Mouse (Mus musculus) hindbrain, embryonic 11.5 days (tissue): ENCODE data around the gene Il2rb. TPM values are rescaled to one million over a fixed set of nuclear protein-coding genes. Genes with fewer than 3 reads are reported as not detected.

ENCODE experiments used
- ATAC-seq: fragments of 200-750 bp; cut with Nextera tagmentation; 2 replicates; pipeline ENCODE4 v1.8.0; 2017; ENCODE audit warnings: mild to moderate bottlenecking, moderate TSS enrichment, moderate library complexity; ENCODE audit not compliant: low FRiP score
- DNase-seq: peaks from one replicate; pipeline ENCODE4 v3.0.0-alpha.2; 2015; ENCODE audit warnings: low spot score
- H3K27ac ChIP-seq: fragments of 300-500 bp; sonication (generic); 2 replicates; pipeline ENCODE4 v1.5.1; 2014; ENCODE audit warnings: mild to moderate bottlenecking, low read depth, low read length
- H3K27me3 ChIP-seq: fragments of 300-500 bp; sonication (generic); 2 replicates; pipeline ENCODE4 v1.6.1; 2014; ENCODE audit warnings: mild to moderate bottlenecking, low read length, moderate library complexity, mixed read lengths; ENCODE audit not compliant: control insufficient read depth, insufficient read depth
- H3K36me3 ChIP-seq: fragments of 300-500 bp; sonication (generic); 2 replicates; pipeline ENCODE4 v1.6.1; 2014; ENCODE audit warnings: mild to moderate bottlenecking, low read length, moderate library complexity, mixed read lengths; ENCODE audit not compliant: control insufficient read depth, insufficient read depth
- H3K4me1 ChIP-seq: fragments of 300-500 bp; sonication (generic); replicated peaks from 2 replicates; pipeline ENCODE4 v1.6.1; 2014; ENCODE audit warnings: low read length, mixed read lengths; ENCODE audit not compliant: control insufficient read depth, insufficient read depth
- H3K4me2 ChIP-seq: fragments of 300-500 bp; sonication (generic); replicated peaks from 2 replicates; pipeline ENCODE4 v1.6.1; 2014; ENCODE audit warnings: mild to moderate bottlenecking, low read depth, low read length
- H3K4me3 ChIP-seq: fragments of 300-500 bp; sonication (generic); 2 replicates; pipeline ENCODE4 v1.5.1; 2014; ENCODE audit warnings: low read depth, low read length
- H3K9ac ChIP-seq: fragments of 300-500 bp; sonication (generic); 2 replicates; pipeline ENCODE4 v1.6.1; 2014; ENCODE audit warnings: low read depth, low read length
- H3K9me3 ChIP-seq: fragments of 300-500 bp; sonication (generic); 2 replicates; pipeline ENCODE4 v1.6.1; 2016; ENCODE audit warnings: low read length; ENCODE audit not compliant: control insufficient read depth
- WGBS: fragments of 180-500 bp; shearing (Covaris S2); extraction: QIAGEN DNeasy Blood & Tissue Kit; methylation state at CpG from one replicate; pipeline ENCODE4 v1.1.7; 2014; 5-methylcytosine and 5-hydroxymethylcytosine counted together
- polyA plus RNA-seq: library from polyadenylated mRNA; unstranded; fragments of >200 nt; fragmentation: Nextera tagmentation; extraction: Ambion mirVana; gene quantifications from 2 replicates; pipeline ENCODE4 v1.2.1, GENCODE M21; 2014

The Il2rb gene
- polyA plus RNA-seq, 1 experiment from 2014 or later, result not detected

DNA sequence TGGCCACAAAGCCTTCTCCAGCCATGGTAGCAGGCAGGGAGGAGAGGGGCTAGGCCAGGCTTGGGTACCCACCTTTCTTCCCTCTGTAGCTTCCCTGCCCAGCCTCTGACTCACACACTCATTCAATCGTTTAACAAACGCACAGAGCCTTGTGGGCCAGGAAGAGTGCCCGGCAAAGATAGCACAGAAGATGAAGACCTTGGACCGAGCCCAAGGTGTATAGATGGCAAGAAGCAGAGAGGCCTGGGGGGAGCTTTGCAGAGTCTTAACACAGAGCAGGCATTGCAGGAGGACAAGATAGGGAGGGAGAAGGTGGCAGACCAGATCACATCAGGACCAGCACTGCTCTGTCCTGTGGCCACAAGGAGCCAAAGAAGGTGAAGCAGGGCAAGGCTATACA, 39.9 kb downstream of the Il2rb start:
- Histone ChIP-seq H3K9ac (no peak overlapping the region), H3K4me1 (no peaks in the 10 kb centered on the region), H3K9me3 (no peaks in the 10 kb centered on the region), H3K27ac (no peak overlapping the region), H3K4me2 (no peak overlapping the region), H3K27me3 (no peaks in the 10 kb centered on the region), H3K4me3 (no peak overlapping the region), H3K36me3 (no peaks in the 10 kb centered on the region)
- ATAC-seq, result no peak
- 85% methylated on average over 4 of the region's 4 CpGs for WGBS
- no peak for DNase-seq

DNA sequence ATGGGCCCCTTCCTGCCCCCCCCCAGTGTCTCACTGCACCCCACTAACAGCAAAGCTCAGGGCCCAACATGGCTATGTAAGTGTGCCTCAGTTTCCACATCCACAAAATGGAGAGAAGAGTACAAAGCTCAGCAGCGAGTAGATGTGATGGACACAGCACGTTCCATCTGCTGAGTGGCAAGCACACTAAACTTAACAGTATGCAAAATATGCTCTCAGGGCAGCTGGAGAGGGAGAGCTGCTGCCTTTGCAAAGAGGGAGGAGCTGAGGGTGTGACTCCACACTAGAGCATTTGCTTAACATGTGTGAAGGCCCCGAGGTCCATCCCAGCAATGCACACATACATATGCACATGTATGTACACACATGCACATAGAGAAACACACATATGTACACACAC, 42.1 kb downstream of the Il2rb start:
- Histone ChIP-seq H3K27me3 (no peaks in the 10 kb centered on the region), H3K4me2 (no peak overlapping the region), H3K4me1 (no peaks in the 10 kb centered on the region), H3K27ac (no peak overlapping the region), H3K9ac (no peak overlapping the region), H3K36me3 (no peaks in the 10 kb centered on the region), H3K9me3 (no peaks in the 10 kb centered on the region), H3K4me3 (no peak overlapping the region)
- DNase-seq, result no peak
- ATAC-seq, result no peak
- WGBS, result 92% methylated on average over 3 of the region's 3 CpGs

DNA sequence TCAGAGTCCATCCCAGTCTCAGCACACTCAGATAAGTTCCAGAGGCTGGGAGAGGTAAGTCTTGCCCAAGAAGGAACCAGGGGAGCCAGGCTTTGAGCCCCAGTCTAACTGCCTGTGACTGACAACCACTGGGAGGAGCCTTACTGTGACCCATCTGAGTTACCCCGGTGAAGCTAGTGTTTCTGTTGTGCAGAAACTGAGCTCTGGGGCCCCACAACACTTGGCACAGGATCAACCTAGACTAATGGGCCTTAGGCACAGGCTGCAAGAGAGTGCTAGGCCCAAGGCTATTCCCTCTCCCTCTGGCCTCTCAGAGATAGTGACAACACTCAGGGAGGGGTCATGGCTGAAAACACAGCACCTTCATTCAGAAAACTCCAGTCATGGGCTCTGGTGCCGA, 43.9 kb downstream of the Il2rb start:
- no peaks in the 10 kb centered on the region for H3K36me3 ChIP-seq
- H3K4me1 ChIP-seq, result no peaks in the 10 kb centered on the region
- H3K27ac ChIP-seq, result no peak overlapping the region
- no peaks in the 10 kb centered on the region for H3K27me3 ChIP-seq
- no peak overlapping the region for H3K4me3 ChIP-seq
- no peaks in the 10 kb centered on the region for H3K9me3 ChIP-seq
- H3K4me2 ChIP-seq, result no peak overlapping the region
- WGBS, result 76% methylated on average over 2 of the region's 2 CpGs
- DNase-seq (no peak), ATAC-seq (no peak)
- no peak overlapping the region for H3K9ac ChIP-seq

DNA sequence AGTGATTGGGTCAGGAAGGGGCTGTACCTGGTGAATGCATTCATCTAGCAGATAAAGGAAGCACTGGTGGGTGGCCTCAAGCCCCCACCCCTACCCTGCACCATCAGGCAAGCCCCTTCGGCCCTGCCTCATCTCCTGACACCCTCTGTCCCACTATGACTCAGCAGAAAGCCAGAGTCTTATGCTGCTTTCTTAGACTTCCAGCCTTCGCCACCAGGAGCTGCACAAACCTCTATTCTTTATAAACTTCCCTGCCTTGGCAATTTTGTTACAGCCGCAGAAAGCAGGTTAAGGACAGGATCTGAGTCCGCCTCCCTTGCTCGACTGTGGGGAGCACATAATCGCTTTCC, 44.7 kb downstream of the Il2rb start:
- no peak for DNase-seq
- no peak overlapping the region for H3K27ac ChIP-seq
- 93% methylated on average over 6 of the region's 6 CpGs for WGBS

DNA sequence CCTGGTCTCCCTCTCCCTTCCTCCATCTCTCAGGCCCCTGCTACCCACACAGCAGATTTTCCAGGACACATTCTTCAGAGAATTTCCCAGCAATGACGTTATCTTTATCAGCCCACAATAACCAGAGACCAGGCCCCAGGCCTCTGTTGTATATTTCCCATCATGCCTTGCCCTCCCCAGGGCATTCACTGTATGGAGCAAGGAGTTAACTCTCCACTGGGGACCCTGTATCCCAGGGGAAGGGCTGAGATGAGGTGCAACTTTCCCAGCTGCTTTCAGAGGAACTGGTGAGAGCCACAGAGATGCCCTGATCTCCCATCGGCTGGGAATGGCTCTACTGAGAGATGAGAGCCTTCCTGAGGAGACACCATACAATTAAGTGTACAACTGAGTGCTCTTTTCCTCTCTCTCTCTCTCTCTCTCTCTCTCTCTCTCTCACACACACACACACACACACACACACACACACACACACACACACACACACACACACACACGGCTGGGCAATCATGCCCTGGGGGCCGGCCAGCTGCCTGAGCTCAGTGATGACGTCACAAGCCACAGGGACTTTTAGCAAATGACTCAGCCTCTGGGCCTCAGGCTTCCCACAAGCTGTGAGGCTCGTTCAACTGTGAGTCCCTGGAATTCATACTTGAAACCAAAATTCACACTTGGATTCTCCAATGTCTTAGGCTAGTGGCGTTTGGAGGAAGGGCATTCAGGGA, 45.2 kb downstream of the Il2rb start:
- Histone ChIP-seq H3K4me2 (no peak overlapping the region), H3K36me3 (no peaks in the 10 kb centered on the region), H3K27ac (no peak overlapping the region), H3K4me1 (no peaks in the 10 kb centered on the region), H3K9ac (no peak overlapping the region), H3K4me3 (no peak overlapping the region), H3K27me3 (no peaks in the 10 kb centered on the region), H3K9me3 (no peaks in the 10 kb centered on the region)
- no peak for ATAC-seq
- WGBS, result 58% methylated on average over 7 of the region's 7 CpGs
- DNase-seq, result peak; percentile 54

More for the DNA sequence above, 44.7 kb downstream of the Il2rb start:
- H3K9me3 ChIP-seq, result no peaks in the 10 kb centered on the region
- no peaks in the 10 kb centered on the region for H3K27me3 ChIP-seq
- ATAC-seq, result no peak
- no peak overlapping the region for H3K4me2 ChIP-seq
- no peaks in the 10 kb centered on the region for H3K4me1 ChIP-seq
- H3K9ac ChIP-seq, result no peak overlapping the region
- no peaks in the 10 kb centered on the region for H3K36me3 ChIP-seq
- no peak overlapping the region for H3K4me3 ChIP-seq

DNA sequence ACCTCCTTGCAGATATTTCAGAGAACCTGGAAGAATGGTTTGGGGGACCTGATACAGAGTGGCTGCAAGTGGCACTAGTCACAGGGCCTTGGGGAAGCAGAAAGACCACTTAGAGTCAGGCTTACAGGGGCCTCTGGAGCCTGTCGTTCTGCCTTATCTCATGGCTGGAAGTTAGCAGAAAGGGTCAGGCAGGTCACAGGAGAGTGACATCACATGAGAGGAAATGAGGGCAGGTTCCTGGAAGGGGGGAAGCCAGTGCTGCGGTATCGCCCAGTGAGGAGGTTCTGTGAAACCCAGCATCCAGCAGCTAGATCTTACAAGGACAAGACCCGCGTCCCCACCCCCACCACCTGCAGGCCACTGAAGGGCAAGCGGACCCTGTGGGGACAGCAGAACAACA, 45.9 kb downstream of the Il2rb start:
- H3K27me3 ChIP-seq, result no peaks in the 10 kb centered on the region
- 71% methylated on average over 6 of the region's 6 CpGs for WGBS
- no peak for DNase-seq
- H3K9me3 ChIP-seq, result no peaks in the 10 kb centered on the region
- no peak overlapping the region for H3K4me3 ChIP-seq
- ATAC-seq, result no peak
- no peaks in the 10 kb centered on the region for H3K4me1 ChIP-seq
- H3K4me2 ChIP-seq, result no peak overlapping the region
- no peaks in the 10 kb centered on the region for H3K36me3 ChIP-seq
- no peak overlapping the region for H3K9ac ChIP-seq
- no peak overlapping the region for H3K27ac ChIP-seq

DNA sequence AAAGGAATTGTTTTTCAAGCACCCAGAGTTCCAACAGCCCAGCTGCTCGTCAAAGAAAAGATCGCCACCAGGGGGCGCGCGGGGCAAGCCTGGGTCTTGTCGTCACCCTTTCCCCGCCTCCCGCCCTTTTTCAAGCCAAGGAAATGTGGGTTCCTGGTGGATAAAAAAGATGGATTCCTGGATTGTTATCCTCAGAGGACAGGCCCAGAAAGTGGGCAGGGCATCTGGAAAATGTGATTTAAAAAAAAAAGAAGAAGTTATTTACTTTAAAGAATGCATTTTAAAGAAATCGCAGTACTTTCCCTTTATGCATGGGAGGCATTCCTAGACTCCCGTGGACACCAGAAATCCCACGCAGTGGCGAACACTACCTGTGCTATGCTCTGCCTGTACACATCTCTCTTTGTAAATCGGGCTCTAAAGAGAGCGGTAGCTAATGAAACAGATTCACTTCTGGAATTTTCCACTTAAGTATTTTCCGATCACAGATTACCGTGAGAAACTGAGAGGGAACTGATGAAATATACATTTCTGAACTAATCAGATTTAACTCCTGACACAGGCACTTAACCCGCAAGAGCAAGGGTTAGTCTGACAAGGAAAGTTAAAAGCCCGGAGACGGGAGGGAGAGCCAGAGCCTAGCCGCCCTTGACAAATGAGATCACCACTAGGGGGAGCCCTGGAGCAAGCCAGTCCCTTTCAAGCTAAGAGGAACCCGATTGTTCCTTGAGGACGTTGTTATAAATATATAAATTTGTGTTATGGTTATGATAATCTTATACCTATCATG, 47.1 kb downstream of the Il2rb start:
- Histone ChIP-seq H3K4me3 (peak overlapping the region; percentile 21; the same call in 1 of the 2 replicates), H3K4me2 (peak overlapping the region; percentile 45), H3K4me1 (no peaks in the 10 kb centered on the region), H3K27me3 (no peaks in the 10 kb centered on the region), H3K36me3 (no peaks in the 10 kb centered on the region), H3K9ac (peak overlapping the region; percentile 38; the same call in 1 of the 2 replicates), H3K9me3 (no peaks in the 10 kb centered on the region), H3K27ac (peak overlapping the region; percentile 14; the same call in 1 of the 2 replicates)
- DNase-seq (peak; percentile 99), ATAC-seq (peak; percentile 65; the same call in 1 of the 2 replicates)
- WGBS, result 2% methylated on average over 22 of the region's 22 CpGs

DNA sequence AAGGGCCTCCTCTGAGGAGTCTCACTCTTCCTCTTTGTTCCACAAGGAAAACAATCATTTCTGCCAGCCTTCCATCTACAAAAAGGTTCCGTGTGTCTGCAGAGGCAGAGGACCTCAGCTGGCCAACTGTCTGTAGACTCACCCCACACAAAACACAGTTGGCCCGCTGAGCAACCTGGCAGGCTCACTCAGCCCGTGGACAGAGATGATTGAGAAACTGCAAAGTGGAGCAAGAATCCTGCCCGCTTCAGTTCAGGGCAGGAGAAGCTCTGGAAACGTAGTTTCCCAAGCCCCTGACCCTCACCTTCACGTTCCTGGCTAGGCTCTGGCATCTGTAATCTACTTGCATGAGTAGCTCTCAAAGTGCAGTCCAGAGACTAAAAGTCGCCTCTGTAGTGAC, 48.0 kb downstream of the Il2rb start:
- H3K4me2 ChIP-seq, result no peak overlapping the region
- ATAC-seq, result no peak
- H3K36me3 ChIP-seq, result no peaks in the 10 kb centered on the region
- H3K9me3 ChIP-seq, result no peaks in the 10 kb centered on the region
- H3K9ac ChIP-seq, result no peak overlapping the region
- 51% methylated on average over 7 of the region's 7 CpGs for WGBS
- no peaks in the 10 kb centered on the region for H3K4me1 ChIP-seq
- no peak overlapping the region for H3K27ac ChIP-seq
- no peak for DNase-seq
- no peaks in the 10 kb centered on the region for H3K27me3 ChIP-seq
- no peak overlapping the region for H3K4me3 ChIP-seq

DNA sequence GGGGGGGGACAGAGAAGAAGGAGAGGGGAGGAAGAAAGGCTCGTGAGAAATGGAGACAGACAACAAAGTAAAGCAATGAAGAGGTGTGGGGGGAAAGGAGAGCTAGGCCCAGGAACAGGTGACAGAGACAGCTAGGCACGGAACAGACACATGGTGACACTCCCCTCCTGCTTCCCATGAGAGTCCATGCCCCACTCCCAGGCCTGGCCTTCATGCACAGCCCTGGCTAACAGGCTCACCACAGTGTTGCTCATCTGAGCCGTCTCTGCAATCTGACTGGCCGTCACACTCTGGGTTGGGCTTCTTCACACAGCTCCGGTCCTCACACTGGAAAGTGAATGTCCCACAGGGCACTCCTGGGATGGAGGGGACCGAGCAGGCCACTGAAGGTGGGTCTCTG, 51.2 kb downstream of the Il2rb start:
- Histone ChIP-seq H3K4me1 (no peaks in the 10 kb centered on the region), H3K27ac (no peak overlapping the region), H3K9ac (no peak overlapping the region), H3K4me3 (no peak overlapping the region), H3K27me3 (no peaks in the 10 kb centered on the region), H3K4me2 (no peak overlapping the region), H3K36me3 (no peaks in the 10 kb centered on the region), H3K9me3 (no peaks in the 10 kb centered on the region)
- ATAC-seq, result no peak
- DNase-seq, result no peak
- 64% methylated on average over 6 of the region's 6 CpGs for WGBS
